Mouse (Mus musculus) megakaryocyte, embryonic 14.5 days (primary cell): ENCODE data around the gene Trpt1.

ENCODE experiments used
- FLI1 ChIP-seq: IDR thresholded peaks from 2 replicates; pipeline ENCODE4 v1.6.1; 2012; ENCODE audit warnings: low read length, inconsistent platforms, mixed read lengths
- GATA1 ChIP-seq: IDR thresholded peaks from 3 replicates; pipeline ENCODE4 v1.6.1; 2012; ENCODE audit warnings: mixed read lengths, low read length, inconsistent platforms, borderline replicate concordance

DNA sequence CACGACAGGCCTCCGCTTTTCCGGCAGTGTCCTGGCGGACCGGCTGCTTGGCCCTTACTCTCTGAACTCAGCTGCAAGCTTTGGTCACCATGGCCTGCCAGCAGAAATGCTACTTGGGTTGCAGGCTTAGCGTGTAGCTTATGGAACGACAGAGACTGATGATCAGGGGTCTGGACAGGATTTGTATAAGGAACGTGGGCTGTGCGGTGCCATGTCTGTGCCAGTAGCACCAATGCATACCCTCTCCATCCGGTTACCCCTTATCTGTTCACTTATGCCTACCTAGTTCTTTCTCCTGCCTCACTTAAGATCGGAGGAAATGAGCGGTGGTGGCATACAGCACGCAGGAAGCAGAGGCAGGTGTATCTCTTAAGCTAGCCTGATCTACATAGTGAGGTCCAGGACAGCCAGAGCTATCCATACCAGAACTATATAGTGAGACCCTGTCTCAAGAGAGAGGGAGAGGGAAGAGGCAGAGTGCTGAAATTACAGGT, 44.8 kb downstream of the Trpt1 start:
- TF ChIP-seq GATA1 = no peak
- no peak for TF ChIP-seq FLI1
